Mouse (Mus musculus) testis, postnatal 14 days (tissue): ENCODE results near the gene Unc45a.

Experiments
- DNase-seq: peaks from one replicate; pipeline ENCODE4 v3.0.0; 2021; ENCODE audit warnings: low spot score

Unc45a gene

DNA sequence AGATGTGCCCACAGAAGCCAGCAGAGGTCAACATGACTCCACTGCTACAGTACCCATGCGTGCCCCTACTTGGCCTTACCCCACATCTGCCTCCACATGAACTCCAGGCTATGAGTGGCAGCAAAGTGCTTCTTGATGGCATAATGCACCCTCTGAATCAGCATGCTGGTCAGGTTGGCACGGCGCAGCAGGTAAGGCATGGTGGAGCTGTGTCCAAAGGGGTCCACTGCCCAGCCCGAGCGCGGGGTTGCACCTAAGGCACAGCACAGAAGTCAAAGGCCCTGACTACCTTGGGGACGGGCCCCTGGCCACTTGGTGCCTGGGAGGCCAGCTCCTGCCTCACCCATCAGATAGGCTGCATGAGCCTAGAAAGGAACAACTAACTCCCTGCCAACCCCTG, 26.4 kb upstream of the Unc45a start:
- DNase-seq = no peak

DNA sequence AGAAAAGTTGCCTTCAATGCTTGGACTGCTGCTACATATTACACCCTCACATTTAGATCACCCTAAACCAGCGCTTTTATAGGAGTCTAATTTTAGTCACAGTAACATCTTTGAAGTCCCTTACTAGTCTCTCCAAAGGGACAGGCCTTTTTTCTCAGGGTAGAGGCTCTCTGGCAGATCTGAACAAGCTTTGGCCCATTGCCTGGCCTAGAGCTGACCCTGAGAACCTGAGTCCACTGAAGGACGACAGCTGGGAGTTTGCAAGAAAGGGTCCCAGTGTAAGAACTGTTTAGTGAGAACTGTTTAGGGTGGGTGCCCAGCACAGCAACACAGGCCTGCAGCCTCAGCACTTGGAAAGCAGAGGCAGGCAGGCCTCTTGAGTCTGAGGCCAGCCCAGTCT, 25.0 kb upstream of the Unc45a start:
- no peak for DNase-seq

DNA sequence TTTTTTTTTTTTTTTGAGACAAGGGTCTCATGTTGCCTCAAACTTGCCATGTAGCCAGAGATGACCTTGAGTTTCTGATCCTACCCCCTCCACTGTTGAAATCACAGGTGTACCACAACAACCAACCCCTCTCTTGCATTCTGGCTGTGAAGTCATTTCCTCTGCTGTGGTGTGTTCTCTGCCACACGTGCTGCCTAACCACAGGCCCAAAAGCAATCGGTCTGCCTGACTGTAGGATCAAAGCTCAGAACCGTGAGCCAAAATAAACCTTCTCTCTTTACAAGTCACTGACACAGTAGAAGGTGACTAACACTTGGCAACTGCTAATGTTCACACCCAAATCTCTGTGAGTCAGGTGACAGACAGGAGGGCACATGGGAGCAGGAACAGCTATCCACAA, 19.6 kb upstream of the Unc45a start:
- no peak for DNase-seq

DNA sequence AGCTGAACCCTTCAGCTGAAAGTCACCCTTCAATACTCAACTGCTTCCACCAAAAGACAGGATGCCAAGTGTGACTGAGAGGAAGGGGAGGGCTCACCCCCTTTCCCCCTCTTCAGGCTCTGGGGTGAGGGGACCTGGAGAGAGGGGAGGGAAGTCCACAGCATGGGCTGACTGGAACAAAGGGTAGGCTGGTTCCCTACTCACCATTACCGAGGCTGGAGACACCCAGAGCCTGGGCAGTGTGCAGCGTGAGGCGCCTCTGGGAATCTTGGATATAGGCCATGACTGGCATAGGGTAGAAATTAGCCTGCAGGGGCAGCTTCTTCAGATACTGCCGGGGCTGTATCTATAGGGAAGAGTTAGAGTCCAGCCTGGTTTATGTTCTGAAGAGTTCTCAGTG, 17.2 kb upstream of the Unc45a start:
- DNase-seq = no peak

DNA sequence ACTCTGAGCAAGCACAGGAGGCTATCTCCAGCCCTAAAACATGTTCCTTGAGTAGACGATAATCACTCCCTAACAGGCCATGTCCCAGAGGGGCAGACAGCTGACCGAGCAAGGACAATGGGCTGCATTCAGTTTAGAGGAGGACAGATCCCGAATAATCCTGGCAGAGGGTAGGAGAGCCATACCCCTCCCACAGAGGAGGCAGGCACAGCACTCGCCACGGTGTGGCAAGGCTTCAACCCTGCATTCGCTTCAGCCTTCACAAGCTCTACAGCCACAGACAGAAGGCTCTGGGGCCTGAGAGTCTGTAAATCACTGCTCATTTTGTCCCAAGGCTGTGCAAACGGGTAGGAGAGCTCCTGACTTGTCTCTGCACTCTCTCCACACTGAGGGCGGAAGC, 16.4 kb upstream of the Unc45a start:
- peak; percentile 82 for DNase-seq

DNA sequence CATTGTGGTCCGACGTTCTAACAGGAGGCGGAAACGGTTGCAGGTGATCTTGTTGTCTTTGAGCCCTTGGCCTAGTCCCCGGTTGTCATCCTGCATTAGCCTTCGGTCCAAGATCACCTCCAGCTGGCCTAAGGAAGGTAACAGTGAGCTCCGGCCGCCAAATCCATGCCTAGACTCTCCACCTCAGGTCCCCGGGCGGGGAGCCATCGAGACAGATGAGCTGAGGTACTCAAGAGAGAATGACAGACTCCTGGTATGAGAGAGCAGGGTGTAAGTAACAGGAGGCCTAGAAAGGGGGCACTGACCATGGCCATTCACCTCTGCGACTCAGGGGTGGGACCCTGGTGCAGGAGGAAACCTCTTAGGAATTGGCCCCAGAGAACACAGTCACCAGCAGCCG, 15.5 kb upstream of the Unc45a start:
- DNase-seq = no peak

DNA sequence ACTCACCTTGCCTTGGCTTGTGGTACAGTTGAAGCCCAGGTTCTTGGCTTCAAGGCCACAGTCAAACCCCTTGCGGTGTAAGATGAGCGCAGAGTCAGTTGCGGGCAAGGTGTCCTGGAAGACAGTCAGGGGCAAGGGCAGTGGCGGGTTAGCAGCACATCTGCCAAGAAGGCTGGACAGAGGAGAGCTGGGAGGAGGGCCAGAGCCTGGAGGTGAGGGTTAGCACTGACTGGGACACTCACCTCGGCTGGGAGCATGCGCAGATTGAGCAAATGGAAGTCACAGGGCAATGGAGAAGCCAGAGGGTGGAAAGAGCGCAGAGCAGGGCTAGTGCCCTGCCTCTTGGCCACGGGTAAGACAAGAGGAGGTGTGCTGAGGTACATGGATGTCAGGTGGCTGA, 12.1 kb upstream of the Unc45a start:
- no peak for DNase-seq

DNA sequence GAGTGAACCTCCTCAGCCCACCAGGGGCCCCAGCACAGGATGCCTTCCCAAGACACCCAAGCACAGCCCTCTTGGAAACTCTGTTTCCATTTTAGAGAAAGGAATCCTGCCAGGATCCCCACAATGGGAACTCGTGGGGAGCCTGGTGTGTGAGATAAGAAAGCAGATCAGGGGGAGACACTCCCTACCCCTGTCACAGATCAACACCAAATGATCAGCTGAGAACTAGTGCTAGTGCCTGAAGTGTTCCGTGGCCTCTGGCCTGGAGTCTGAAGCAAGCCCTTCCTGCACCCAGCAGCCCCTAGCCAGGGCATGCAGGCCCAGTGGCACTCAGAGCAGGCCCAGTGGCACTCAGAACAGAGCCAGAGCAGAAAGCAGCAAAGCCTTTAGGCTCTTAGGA, 10.0 kb upstream of the Unc45a start:
- no peak for DNase-seq

DNA sequence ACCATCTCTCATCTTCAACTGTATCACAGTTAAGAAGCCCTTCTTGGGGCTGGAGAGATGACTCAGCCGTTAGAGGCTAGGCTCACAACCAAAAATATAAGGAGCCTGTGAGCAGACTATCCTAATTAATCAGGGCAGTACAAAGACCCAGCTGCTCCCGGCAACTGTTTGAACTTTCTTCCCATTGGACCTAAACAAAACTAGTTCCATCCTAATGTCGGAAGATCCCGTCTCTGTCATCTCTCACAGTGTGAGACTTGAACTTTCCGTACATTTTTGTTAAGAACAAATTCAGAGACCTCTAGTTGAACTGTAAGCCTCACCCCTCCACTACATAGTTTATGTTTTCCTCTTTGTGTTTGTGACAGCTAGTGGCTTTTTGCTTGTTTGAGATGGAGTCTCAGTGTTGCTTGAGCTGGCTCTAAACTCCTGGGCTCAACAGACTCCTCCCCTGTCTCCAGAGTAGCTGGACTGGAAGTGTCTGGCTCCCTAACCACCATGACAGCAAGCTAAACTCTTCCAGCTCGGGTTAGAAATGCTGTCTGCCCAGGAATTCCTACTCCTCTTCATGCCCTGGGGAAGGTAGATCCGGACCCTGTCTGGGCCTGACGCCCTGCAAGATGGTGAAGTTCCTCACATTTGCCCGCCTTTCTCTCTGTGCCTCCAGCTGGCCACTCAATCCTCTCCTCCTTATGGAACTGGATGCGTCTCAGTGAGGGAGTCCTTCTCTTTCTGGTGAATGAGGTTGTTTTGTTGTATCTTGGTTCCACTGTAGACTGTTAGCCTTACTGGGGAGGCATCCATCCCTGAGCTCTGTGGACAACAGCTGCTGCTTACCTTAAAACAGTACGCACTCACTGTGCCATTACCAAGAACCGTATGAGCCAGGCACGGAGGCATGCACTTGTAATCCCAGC, 7.1 kb upstream of the Unc45a start:
- no peak for DNase-seq

DNA sequence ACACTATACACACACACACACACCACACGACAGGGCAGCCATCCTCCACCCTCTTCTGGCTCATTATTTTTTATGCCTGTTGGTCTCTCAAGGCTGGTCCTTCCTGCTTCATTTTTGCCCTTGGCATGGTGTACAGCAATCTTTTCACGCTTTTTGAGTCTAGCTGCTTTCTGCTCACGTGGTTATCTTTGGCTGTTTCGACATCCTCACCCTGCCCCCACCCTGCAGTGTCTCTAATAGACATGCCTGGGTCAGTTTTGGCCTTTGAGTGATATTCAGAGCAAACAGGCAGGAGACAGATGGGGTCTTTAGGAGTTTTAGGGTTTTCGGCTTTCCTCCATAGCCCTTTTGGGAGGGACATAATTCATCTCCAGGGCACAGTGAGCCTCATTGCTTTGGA, 6.0 kb upstream of the Unc45a start:
- no peak for DNase-seq

DNA sequence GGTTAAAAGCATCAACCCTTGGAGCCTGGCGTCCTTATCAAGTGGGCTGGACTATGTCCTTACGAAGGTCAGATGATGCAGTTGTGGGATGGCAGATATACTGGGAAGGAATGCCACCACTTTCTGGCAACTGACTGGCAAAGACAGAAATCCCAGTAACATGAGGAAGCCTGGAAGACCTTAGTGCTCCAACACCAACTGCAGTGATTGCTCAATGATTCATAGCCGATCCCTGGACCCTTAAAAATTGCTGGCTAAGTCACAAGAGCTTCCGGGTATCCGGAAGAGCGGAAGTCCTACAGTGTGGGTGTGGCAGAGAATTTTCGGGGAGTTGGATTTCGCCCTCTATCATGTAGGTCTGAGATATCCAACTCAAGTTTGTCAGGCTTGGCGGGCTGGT, 5.4 kb upstream of the Unc45a start:
- no peak for DNase-seq

DNA sequence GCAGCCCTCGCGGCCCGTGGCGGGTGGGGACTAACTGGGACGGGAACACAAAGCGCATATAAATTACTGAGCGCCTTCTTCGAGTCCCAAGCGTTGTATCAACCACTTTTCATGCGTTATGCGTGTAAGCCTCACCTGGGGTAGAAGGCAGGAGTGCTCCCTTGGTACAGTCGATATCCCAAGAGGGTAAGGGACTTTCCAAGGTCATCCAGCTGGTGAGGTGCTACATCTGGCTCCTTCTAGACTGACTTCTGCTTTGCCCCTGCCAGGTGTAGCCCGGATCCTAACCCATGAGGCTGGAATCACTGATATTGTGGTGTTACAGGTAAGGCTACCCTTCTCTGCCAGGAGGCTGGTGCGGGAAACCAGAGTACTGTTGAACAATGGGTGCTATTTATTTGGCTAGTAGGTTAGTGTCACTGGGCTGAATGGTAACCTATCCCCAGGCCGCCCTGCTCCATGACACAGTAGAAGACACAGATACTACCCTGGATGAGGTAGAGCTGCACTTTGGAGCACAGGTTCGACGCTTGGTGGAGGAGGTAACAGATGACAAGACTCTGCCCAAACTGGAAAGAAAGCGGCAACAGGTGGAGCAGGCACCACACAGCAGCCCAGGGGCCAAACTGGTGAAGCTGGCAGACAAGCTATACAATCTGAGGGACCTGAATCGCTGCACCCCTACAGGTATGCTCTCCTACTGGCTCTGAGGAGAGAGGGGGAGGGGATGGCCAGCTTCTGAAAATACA, 2.6 kb upstream of the Unc45a start:
- DNase-seq = no peak

DNA sequence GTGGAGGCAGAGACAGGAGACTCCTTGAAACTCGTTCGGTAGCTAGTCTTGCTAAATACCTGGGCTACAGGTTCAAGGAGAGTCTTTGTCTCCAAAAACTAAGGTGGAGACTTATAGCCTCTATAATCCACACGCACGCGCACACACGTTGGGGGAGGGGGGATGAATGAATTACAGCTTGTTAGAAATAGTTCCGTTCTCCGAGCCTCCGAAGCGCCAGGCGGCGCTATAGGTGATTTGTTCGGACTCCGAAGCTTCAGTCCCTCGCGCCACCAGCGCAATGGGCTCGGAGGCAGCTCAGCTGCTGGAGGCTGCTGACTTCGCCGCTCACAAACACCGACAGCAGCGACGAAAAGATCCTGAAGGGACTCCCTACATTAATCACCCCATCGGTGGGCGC, 2.1 kb upstream of the Unc45a start, which contains the start of gene Hddc3:
Gene Hddc3, plus strand, starts transcription at position 247 of the 400 bp plus-strand sequence.
- peak; percentile 88 for DNase-seq

DNA sequence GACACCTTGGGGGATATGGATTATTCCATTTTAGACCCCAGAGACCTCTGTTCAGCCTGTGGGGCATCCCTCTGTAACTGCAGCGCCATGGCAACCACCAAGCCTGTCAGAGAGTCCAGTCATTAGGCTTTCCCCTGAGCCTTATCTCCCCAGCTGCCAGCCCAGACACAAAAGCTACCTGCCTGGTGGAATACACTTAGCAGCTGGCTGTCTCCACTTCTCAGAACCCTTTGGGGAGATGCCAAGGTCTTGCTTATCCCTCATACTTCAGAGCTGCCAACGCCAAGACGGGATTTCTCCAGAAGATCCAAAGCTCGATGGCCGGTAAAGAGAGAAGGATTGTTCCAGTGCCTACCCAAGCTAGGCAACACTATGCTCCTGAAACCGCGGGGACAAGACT, 988 bp upstream of the Unc45a start:
- no peak for DNase-seq

DNA sequence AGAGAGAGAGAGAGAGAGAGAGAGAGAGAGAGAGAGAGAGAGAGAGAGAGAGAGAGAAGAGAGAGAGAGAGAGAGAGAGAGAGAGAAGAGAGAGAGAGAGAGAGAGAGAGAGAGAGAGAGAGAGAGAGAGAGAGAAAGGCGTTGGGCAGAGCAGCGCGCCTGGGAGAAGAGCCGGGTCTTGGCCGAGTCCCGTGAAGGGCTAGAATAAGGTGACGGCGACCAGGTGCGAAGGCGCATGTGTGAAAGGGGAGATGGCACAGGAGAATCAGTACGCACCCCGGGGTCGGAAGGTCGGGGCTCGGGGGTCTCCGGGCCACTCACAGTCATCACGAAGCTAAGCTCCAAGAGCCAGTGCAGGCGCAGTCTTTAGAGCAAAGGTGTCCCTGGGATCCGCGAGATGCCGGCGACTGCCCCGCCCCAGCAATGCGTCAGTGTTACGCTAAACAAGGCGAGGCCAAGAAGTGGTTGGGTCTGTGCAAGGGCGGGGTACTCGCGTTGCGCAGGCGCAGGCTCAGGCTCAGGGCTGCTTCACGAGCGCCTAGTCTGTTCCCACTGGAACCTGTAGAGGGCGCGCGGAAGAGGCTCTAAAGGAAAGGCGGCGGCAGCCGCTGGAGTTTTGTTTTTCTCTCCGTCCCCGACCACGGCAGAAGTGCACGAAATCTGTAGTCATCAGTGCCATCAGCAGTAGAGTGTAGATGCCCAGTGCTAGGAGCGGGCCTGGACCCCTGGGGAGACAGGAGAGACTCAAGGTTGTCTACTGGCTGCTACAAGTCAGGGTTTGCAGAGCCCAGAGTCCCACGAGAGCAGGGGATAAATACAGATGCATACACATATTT, 794 bp downstream of the Unc45a start:
- peak; percentile 94 for DNase-seq

DNA sequence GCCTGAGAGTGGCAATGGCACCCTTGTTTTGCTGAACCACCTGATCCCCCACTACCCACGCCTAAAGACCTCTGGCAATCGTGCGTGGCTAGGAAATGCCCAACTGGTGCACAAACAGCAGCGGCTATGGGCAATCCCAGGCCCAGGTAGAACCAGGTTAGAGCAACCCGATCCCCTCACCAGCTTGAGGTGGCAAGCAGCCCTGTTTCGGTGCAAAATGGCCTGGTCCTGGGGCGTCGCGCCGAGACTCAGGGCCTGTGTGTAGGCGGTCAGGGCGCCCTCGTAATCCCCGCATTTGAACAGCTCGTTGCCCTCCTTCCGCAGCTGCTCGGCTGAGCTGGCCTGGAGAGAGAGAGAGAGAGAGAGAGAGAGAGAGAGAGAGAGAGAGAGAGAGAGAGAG, 1.4 kb downstream of the Unc45a start:
- DNase-seq = no peak

DNA sequence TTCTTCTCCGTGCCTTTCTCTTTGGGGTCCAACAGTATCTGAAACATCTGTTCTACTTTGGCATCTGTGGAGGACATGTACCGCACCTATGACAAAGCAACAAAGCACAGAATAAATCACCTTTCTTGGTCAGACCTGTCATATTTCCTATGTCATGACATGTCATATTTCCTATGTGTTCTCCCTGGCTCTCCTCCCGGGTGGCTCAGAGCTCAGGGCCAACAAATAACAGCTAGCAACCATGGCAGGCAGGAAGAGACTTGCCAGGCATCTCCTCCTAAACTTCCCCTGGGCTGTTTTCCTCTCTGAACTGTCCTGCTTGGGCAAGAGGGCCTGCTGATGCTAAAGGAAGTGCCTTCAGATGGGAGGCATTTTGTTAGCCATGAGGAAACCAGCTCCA, 3.9 kb downstream of the Unc45a start:
- DNase-seq = no peak

DNA sequence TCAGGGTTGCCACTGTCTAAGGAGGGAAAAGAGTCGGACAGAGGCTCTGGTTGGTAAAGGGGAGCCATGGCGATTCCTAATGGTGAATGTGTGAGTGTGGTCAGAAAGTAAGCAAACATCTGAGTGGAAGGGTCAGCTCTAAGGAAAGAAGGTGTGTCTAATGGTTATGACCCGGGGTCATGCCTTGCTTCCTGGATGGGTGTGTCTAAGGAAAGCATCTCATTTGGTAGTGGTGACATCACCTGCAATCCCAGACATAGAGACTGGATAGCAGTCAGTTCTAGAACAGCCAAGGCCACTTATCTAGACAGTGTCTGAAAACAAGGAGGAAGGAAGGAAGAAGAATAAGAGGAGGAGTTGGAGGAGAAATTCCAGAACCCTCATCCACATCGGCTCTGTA, 6.0 kb downstream of the Unc45a start:
- DNase-seq = no peak

DNA sequence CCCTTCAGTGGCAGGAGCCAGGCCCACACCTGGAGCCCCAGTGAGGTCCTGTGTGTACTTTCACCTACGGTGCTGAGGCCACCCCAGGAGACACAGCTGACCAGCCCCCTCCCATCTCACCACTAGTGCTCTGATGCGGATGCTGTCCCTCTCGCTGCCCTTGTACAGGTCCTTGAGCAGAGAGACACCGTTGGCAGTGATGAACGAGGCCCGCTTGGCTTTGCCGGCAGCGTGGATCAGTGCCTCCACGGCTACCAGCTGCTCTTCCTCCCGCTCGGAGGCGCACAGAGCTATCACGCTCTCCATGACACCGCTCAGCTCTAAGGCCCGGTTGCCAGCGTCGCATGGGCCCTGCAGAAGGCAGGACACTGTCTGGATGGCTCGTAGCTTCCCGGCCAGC, 9.4 kb downstream of the Unc45a start:
- DNase-seq = no peak

DNA sequence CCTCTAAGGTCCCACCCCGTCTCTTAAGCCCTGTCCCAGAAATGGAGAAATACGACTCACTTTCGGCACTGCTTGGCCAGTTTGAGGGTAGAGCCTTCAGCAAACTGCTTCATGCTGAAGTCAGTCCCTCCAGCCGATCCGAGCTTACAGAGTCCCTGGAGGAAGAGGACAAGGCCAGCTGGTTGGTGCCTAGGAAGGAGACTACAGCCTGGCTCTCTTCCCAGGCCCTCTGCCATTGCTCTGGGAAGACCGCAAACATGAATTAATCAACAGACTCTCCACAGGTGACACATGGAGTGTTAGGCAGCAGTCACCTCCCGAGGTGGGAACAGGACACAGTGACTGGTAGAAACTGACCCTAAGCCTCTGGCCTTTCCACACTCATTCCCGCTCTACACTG, 10.5 kb downstream of the Unc45a start:
- no peak for DNase-seq

DNA sequence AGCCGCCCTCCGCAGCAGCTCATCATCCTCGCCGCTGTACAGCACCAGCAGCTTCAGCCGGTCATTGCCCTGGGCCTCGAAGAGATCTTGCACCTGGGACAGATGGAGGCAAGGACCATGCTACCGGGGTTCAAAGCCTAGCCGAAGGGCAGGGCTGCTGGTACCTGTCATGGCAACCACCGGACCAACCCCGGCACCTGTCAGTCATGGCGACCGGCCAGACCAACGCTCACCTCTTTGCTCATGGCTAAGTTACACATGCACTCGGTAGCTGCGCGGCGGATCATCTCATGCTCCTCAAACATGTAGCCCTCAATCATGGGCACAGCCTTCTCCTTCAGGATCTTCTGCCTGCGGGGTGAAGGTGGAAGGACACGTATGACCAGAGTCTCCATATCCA, 14.7 kb downstream of the Unc45a start:
- no peak for DNase-seq

DNA sequence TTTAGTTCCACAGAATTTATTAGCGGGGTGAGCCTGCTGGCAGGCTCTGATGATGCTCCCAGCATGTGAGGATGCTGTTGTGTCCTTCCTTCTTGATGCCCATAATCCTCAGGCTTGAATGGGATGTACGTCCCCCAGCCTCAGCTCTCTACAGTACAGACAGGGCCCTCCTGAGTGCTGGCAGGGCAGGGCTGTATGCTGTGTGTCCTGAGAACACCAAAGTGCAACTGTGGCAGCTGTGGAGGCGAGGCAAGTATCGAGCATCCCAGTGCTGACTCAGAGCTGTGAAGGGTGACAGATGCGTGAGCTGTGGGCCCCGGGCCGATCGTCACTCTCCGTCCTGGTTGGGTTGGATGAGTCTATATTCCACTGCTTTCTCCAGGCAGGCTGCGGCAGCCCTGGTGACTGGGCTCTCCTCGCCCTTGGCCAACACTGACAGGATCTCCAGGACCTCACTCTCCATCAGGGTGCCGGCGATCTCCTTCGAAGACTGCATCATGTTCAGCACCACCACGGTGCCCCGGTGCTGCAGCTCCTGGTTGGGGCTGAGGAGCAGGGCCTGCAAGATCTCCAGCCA, 15.4 kb downstream of the Unc45a start:
- no peak for DNase-seq
